Mouse (Mus musculus): ENCODE results near the gene Gnb5. TPM values are rescaled to one million over a fixed set of nuclear protein-coding genes. Genes with fewer than 3 reads are reported as not detected.

Gnb5 gene
- total RNA-seq, 2 experiments from 2014 or later: 161 to 167 TPM

Other genes starting within 250 kb of the Gnb5 start
- gene Myo5a, start 235.3 kb upstream of the Gnb5 start, total RNA-seq (2021): 100 to 1,000 TPM; 282 to 297 TPM
- gene Myo5c, start 74.3 kb upstream of the Gnb5 start, total RNA-seq (2021): 1 to 10 TPM; 4.4 to 8.4 TPM
- gene Bcl2l10, start 41.5 kb downstream of the Gnb5 start, total RNA-seq (2021): not detected
- gene Mapk6, start 103.7 kb downstream of the Gnb5 start, total RNA-seq (2021): 10 to 100 TPM; 58.7 to 70.7 TPM
- 10 to 100 TPM; 28.8 to 32.0 TPM for gene Leo1, start 135.2 kb downstream of the Gnb5 start, total RNA-seq (2021)

Measured in left cerebral cortex, adult 18-20 months (tissue).